Mouse (Mus musculus) forebrain, embryonic 12.5 days (tissue): ENCODE measurements at regions not wholly inside any gene's neighbourhood (a gene's known extent, or its start where the extent isn't known, plus 50 kb on each side); places are given as distances from the start of the nearest gene placed in this dataset.

ENCODE experiments used
- ATAC-seq: fragments of 200-750 bp; cut with Nextera tagmentation; 2 replicates; pipeline ENCODE4 v1.8.0; 2017; ENCODE audit warnings: moderate TSS enrichment; ENCODE audit not compliant: low FRiP score
- H3K27ac ChIP-seq: fragments of 300-500 bp; sonication (generic); 2 replicates; pipeline ENCODE4 v1.5.1; 2016; ENCODE audit warnings: mild to moderate bottlenecking
- H3K27me3 ChIP-seq: fragments of 300-500 bp; sonication (generic); 2 replicates; pipeline ENCODE4 v1.6.1; 2016; ENCODE audit warnings: mild to moderate bottlenecking
- H3K36me3 ChIP-seq: fragments of 300-500 bp; sonication (generic); replicated peaks from 2 replicates; pipeline ENCODE4 v1.6.1; 2016; ENCODE audit warnings: mild to moderate bottlenecking
- H3K4me1 ChIP-seq: fragments of 300-500 bp; sonication (generic); 2 replicates; pipeline ENCODE4 v1.6.1; 2016
- H3K4me2 ChIP-seq: fragments of 300-500 bp; sonication (generic); 2 replicates; pipeline ENCODE4 v1.6.1; 2016; ENCODE audit warnings: mild to moderate bottlenecking, moderate library complexity
- H3K4me3 ChIP-seq: fragments of 300-500 bp; sonication (generic); replicated peaks from 2 replicates; pipeline ENCODE4 v1.5.1; 2016; ENCODE audit warnings: mild to moderate bottlenecking
- H3K9ac ChIP-seq: fragments of 300-500 bp; sonication (generic); 2 replicates; pipeline ENCODE4 v1.6.1; 2016; ENCODE audit warnings: mild to moderate bottlenecking
- H3K9me3 ChIP-seq: fragments of 300-500 bp; sonication (generic); 2 replicates; pipeline ENCODE4 v1.6.1; 2016
- WGBS: fragments of 180-500 bp; shearing (Covaris S2); methylation state at CpG from one replicate; pipeline ENCODE4 v1.1.7; 2016; 5-methylcytosine and 5-hydroxymethylcytosine counted together

DNA sequence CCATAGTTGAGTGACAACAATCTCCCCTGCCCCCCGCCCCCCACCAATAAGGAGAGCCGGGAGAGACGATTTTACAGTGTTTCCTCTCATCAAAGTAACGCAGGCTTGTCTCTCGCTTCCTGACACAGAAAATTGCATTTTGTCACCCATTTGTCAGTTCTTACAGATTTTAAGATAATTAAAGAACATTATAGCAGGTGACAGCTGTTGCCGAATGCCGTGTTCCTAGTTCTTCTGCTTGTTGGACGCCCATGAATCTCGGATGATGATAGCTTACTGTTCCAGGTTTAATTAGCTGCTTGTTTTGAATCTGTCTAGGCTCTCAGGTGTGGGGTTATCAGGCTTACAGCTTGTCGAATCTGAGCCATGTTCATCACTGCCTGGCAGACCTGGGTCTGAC is 63.8 kb upstream of the Gm6793 start:
- H3K9ac ChIP-seq: no peak overlapping the region
- no peak overlapping the region for H3K4me2 ChIP-seq
- no peaks in the 10 kb centered on the region for H3K9me3 ChIP-seq
- no peak overlapping the region for H3K27ac ChIP-seq
- 77% methylated on average over 10 of the region's 10 CpGs for WGBS
- H3K4me3 ChIP-seq: no peak overlapping the region
- no peaks in the 10 kb centered on the region for H3K4me1 ChIP-seq
- no peak for ATAC-seq
- H3K27me3 ChIP-seq: no peaks in the 10 kb centered on the region
- H3K36me3 ChIP-seq: no peaks in the 10 kb centered on the region

DNA sequence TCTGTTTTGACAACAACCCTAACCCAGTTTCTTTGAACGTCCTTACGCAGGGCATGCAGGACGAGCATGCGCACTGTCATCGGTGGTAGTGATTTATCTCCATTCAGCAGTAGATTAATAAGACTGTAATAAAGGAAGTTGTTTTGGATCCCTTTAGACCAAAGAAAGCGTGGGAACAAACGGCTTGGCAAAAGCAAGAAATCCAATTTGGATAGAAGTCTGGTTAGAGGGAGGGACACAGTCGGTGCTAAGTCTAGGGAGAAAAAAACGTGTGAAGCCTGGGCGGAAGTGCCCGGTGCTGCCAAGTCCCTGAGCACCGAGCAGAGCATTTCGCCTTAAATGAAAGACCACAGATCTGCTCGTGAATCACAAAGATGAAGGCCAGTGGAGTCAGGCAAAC is 57.4 kb upstream of the Gm6793 start:
- H3K4me3 ChIP-seq: no peak overlapping the region
- 90% methylated on average over 14 of the region's 14 CpGs for WGBS
- H3K4me1 ChIP-seq: no peaks in the 10 kb centered on the region
- H3K27me3 ChIP-seq: no peaks in the 10 kb centered on the region
- no peak overlapping the region for H3K4me2 ChIP-seq
- ATAC-seq: no peak
- H3K9me3 ChIP-seq: no peaks in the 10 kb centered on the region
- no peak overlapping the region for H3K9ac ChIP-seq
- H3K36me3 ChIP-seq: no peaks in the 10 kb centered on the region
- no peak overlapping the region for H3K27ac ChIP-seq

DNA sequence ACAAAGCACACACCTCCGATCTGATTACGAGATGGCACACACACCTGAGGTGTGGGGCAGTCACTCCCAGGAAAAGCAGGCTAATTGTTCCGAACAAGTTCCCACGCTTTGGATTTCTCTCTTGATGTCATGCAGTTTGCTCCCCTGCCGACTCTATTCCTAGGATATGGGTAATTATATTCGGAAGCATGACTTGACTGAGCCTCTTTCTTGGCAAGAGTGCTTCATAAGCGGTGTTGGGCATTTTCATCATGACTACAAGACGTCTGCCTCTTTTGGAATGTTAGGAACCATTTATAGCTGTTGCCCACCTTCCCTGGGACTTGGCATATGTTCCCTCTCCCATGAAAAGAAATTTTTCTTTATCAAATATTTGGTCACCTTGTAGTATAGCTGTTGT is 55.4 kb upstream of the Gm6793 start:
- Histone ChIP-seq H3K36me3 (no peaks in the 10 kb centered on the region), H3K27ac (no peak overlapping the region), H3K4me3 (no peak overlapping the region), H3K4me1 (no peaks in the 10 kb centered on the region), H3K9ac (no peak overlapping the region), H3K4me2 (no peak overlapping the region), H3K27me3 (no peaks in the 10 kb centered on the region), H3K9me3 (0 out of 2 replicates have a peak, but pooled peaks cover 4% of the 10 kb centered on the region)
- ATAC-seq: no peak
- WGBS: 93% methylated on average over 8 of the region's 8 CpGs
